Mouse (Mus musculus) stomach, embryonic 14.5 days (tissue): ENCODE results near the gene Colq. TPM values are rescaled to one million over a fixed set of nuclear protein-coding genes. Genes with fewer than 3 reads are reported as not detected.

ENCODE experiments used
- ATAC-seq: fragments of 200-750 bp; cut with Nextera tagmentation; 2 replicates; pipeline ENCODE4 v1.8.0; 2017; ENCODE audit warnings: low read depth, moderate TSS enrichment; ENCODE audit not compliant: insufficient number of reproducible peaks, insufficient read depth, low FRiP score
- H3K27ac ChIP-seq: fragments of 300-500 bp; sonication (generic); 2 replicates; pipeline ENCODE4 v1.5.1; 2014; ENCODE audit warnings: mild to moderate bottlenecking, low read length, moderate library complexity, mixed read lengths
- H3K27me3 ChIP-seq: fragments of 300-500 bp; sonication (generic); 2 replicates; pipeline ENCODE4 v1.6.1; 2014; ENCODE audit warnings: low read length, control low read depth, mixed read lengths; ENCODE audit not compliant: control insufficient read depth, insufficient read depth
- H3K36me3 ChIP-seq: fragments of 300-500 bp; sonication (generic); 2 replicates; pipeline ENCODE4 v1.6.1; 2014; ENCODE audit warnings: mild to moderate bottlenecking, control low read depth, low read length, moderate library complexity, mixed read lengths; ENCODE audit not compliant: control insufficient read depth, insufficient read depth
- H3K4me1 ChIP-seq: fragments of 300-500 bp; sonication (generic); 2 replicates; pipeline ENCODE4 v1.6.1; 2014; ENCODE audit warnings: low read length, control low read depth, mixed read lengths; ENCODE audit not compliant: control insufficient read depth, insufficient read depth
- H3K4me2 ChIP-seq: fragments of 300-500 bp; sonication (generic); replicated peaks from 2 replicates; pipeline ENCODE4 v1.6.1; 2014; ENCODE audit warnings: low read depth, low read length, control low read depth
- H3K4me3 ChIP-seq: fragments of 300-500 bp; sonication (generic); 2 replicates; pipeline ENCODE4 v1.5.1; 2014; ENCODE audit warnings: low read depth, low read length, control low read depth
- H3K9ac ChIP-seq: fragments of 300-500 bp; sonication (generic); replicated peaks from 2 replicates; pipeline ENCODE4 v1.6.1; 2014; ENCODE audit warnings: low read depth, mild to moderate bottlenecking, control low read depth, low read length, moderate library complexity, mixed read lengths
- H3K9me3 ChIP-seq: fragments of 300-500 bp; sonication (generic); 2 replicates; pipeline ENCODE4 v1.6.1; 2016; ENCODE audit warnings: low read depth, low read length, control low read depth; ENCODE audit not compliant: control insufficient read depth
- WGBS: fragments of 180-500 bp; shearing (Covaris S2); extraction: QIAGEN DNeasy Blood & Tissue Kit; methylation state at CpG from one replicate; pipeline ENCODE4 v1.1.7; 2014; 5-methylcytosine and 5-hydroxymethylcytosine counted together
- polyA plus RNA-seq: library from polyadenylated mRNA; unstranded; fragments of >200 nt; fragmentation: Nextera tagmentation; extraction: Ambion mirVana; gene quantifications from 2 replicates; pipeline ENCODE4 v1.2.1, GENCODE M21; 2014

Gene Colq
- polyA plus RNA-seq, 1 experiment from 2014 or later, result 0.54 TPM

DNA sequence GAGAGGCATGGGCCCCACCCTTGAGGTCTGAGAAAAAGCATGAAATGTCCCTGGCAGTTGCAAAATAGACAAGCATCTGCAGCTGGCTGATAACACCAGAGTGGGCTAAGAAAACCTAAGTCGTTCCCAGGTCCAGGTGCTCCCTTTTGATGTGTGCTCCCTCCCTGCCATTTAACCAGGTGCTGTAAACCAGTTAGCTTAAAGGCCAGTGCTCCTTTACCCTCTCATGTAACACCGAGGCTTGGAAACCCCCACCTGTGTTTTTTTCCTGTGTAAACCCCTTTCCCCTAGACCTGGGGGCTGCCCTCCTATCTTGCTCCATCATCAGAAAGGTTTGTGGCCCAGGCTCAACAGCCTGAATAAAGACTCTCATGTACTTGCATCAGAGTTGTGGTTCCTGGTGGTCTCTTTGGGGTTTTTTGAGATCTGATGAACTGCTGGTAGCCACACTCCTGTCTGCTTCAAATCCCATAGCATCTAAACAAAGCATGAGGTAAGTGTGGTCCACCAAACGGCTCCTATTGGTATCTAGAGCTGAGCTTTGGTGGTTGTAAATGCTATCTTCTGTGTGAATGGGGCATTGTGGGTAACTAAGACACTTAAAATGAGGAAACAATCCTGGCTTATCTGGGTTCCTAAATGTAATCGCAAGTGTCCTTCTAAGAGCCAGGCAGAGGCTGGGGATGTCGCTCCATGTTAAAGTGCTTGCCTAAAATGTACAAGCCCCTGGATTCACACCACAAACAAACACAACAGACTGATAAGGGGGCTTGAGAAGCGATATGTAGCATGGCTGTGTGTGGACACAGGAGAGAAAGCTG lies 20.8 kb downstream of the Colq start:
- H3K4me3 ChIP-seq, result no peak overlapping the region
- no peaks in the 10 kb centered on the region for H3K27me3 ChIP-seq
- no peaks in the 10 kb centered on the region for H3K36me3 ChIP-seq
- H3K9me3 ChIP-seq, result no peaks in the 10 kb centered on the region
- H3K9ac ChIP-seq, result no peak overlapping the region
- peaks cover 13% of the 10 kb centered on the region for H3K4me1 ChIP-seq
- no peak for ATAC-seq
- 58% methylated on average over 6 of the region's 6 CpGs for WGBS
- no peak overlapping the region for H3K4me2 ChIP-seq
- no peak overlapping the region for H3K27ac ChIP-seq

DNA sequence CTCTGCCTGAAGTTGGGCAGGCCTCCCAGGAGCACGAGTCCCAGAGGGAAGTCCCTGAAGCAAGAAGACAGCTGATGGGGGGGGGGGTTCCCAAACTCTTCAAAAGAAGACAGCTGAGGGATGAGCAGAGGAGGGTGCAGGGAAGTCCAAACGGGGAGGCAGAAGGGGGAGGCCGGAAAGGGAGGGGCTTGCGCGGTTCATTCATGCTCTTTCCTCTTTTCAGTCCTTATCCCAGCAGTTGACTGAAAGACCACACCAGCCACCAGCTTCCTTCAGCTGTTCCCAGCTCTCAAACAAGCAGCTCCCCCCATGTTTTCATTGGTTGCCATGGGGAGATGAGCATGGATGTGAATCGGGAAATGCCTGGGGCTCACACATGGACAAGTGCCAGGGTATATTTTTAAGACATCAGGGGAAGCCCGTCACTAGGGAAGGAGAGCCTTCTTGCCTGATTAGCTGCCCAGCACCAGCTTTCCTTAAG lies 22.0 kb downstream of the Colq start:
- Histone ChIP-seq H3K27ac (no peak overlapping the region), H3K4me2 (no peak overlapping the region), H3K4me3 (no peak overlapping the region), H3K27me3 (no peaks in the 10 kb centered on the region), H3K4me1 (peaks cover 22% of the 10 kb centered on the region), H3K36me3 (no peaks in the 10 kb centered on the region), H3K9me3 (no peaks in the 10 kb centered on the region), H3K9ac (no peak overlapping the region)
- no peak for ATAC-seq
- 56% methylated on average over 7 of the region's 7 CpGs for WGBS

DNA sequence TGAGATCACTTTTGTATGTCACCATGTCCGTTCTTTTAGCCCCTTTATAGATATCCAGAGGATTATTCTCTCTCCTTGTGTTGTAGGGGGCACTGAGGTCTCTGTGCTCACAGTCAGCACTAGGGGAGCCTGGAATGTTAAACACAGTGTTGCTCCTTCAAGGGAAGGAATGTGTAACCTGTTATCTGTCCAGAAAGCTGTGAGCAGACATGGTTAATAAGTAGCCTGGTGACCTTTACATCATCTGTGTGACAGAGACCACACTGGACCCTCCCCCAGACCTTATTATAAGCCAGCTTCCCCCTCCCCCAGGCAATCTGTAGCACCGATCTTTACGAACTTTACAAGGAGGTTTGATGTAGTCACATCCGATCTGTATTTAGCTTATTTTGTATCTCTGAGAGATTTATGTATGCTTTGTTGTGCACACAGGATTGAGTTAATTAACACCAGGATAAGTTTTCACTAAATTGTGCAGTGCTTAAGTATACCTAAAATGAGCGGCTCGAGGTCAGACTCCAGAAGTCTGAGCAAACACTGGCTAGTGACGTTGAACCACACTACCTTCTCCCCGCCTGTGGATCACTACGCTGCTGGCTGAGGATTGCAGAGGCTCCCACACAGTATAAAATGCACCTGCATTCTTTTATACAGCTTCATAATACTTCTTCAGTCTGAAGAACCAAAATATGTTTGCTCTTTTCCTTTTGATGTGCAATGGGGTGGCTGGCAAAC lies 25.5 kb downstream of the Colq start:
- Histone ChIP-seq H3K27me3 (no peaks in the 10 kb centered on the region), H3K4me1 (peaks cover 23% of the 10 kb centered on the region), H3K4me3 (no peak overlapping the region), H3K9ac (no peak overlapping the region), H3K4me2 (no peak overlapping the region), H3K9me3 (no peaks in the 10 kb centered on the region), H3K27ac (peak overlapping the region; percentile 64; the same call in 1 of the 2 replicates), H3K36me3 (no peaks in the 10 kb centered on the region)
- ATAC-seq, result no peak; the same call in 1 of the 2 replicates
- WGBS, result 44% methylated on average over 9 of the region's 9 CpGs

DNA sequence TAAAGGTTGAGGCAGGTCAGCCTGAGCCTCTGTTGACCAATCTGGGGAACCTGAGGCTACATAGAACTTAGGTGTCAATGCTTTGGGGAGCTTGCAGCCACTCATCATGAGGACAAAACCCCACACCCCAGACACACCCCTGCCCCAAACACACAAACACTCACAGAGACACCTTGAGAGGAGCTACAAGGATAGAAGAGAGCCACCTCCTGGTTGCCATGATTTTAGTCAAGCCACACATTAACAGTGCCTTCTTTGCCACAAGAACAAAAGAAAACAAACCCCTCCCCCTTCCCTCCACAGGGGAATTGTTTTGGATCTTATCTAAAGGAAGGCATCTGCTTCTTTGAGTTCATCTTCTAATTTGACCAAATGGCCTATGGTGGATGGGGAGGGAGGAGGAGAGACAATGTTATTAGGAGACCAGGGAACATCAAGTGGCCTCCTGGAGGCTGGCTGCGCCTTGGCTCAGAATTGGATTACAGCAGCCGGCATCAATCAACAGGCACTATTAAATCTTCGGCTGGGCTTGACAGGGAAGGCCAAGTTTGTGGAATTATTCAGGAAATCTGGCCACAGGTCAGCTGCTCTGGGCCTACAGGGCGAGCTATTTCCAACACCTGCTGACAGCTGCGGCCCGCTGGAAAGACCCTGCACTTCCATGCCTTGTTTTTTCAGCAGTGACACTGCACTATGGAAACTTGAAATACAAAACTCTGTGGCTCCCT lies 26.5 kb downstream of the Colq start:
- peak overlapping the region; percentile 64; the same call in 1 of the 2 replicates for H3K27ac ChIP-seq
- H3K27me3 ChIP-seq, result no peaks in the 10 kb centered on the region
- peaks cover 29% of the 10 kb centered on the region for H3K4me1 ChIP-seq
- H3K4me3 ChIP-seq, result no peak overlapping the region
- no peaks in the 10 kb centered on the region for H3K36me3 ChIP-seq
- WGBS, result 7% methylated on average over 6 of the region's 6 CpGs
- no peak overlapping the region for H3K9ac ChIP-seq
- H3K9me3 ChIP-seq, result no peaks in the 10 kb centered on the region
- ATAC-seq, result peak; percentile 64; the same call in 1 of the 2 replicates
- no peak overlapping the region for H3K4me2 ChIP-seq

DNA sequence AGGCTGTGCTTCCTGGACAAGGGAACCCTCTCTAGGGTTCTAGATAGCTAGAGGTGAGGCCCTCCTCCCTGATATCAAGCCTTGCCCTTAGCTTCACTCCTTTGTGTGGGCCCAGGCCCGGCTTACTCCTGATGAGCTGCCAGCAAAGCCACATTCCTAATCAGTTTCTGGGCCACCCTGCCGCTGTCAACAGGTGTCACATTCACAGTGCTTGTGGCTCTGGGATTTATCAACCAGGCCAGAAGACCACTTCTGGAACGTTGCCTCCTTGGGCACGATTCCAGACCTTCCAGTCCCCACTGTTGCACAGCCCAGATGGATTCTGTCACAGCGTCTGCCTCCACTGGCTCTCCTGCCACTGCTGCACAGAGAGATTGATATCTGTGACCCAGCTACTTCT lies 30.3 kb downstream of the Colq start:
- H3K27ac ChIP-seq, result peak overlapping the region; percentile 59; the same call in 1 of the 2 replicates
- no peaks in the 10 kb centered on the region for H3K9me3 ChIP-seq
- no peak for ATAC-seq
- H3K4me3 ChIP-seq, result no peak overlapping the region
- H3K36me3 ChIP-seq, result no peaks in the 10 kb centered on the region
- peaks cover 24% of the 10 kb centered on the region for H3K4me1 ChIP-seq
- WGBS, result 12% methylated on average over 5 of the region's 5 CpGs
- no peak overlapping the region for H3K9ac ChIP-seq
- H3K27me3 ChIP-seq, result no peaks in the 10 kb centered on the region
- H3K4me2 ChIP-seq, result no peak overlapping the region

DNA sequence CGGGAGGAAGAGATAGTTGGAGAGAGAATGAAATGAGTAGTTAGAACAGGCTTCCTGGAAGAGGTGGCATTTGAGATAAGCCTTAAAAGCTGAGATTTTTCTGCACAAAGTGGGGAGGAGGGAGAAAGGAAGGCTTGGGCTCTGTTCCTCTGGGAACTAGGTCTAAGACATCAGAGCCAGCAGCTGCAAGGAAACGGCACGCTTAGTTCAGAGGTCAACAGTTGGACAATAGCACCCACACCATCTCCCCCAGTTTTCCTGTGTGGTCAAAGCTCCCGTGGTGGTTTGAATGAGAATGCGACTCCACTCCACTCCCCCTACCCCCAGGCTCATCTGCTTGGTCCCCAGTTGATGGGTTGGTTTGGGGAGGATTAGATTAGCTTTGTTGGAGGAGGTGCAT lies 31.9 kb downstream of the Colq start:
- 65% methylated on average over 5 of the region's 5 CpGs for WGBS
- H3K27me3 ChIP-seq, result no peaks in the 10 kb centered on the region
- no peaks in the 10 kb centered on the region for H3K9me3 ChIP-seq
- no peak overlapping the region for H3K4me3 ChIP-seq
- no peak overlapping the region for H3K9ac ChIP-seq
- no peak overlapping the region for H3K4me2 ChIP-seq
- ATAC-seq, result no peak
- no peaks in the 10 kb centered on the region for H3K36me3 ChIP-seq
- H3K27ac ChIP-seq, result no peak overlapping the region
- H3K4me1 ChIP-seq, result peaks cover 11% of the 10 kb centered on the region; the same call in 1 of the 2 replicates

DNA sequence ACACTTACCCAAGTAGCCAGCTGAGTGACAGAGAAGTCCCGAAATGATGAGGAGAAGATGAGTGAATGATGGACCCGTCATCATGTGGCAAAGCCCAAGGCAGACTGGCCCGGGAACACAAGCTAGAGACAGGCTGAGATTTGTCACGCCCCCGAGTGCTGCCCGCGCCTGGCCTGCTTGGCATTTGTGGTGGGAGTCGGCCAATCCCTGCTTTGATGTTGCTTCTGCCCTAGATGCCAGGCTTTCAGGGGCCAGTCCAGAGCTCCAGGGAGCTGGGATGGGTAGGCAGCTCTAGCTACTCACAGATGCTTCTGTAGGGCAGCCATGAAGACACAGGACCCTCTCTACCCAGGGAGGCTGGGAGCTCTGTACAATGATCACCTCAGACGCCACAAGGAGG lies 33.4 kb downstream of the Colq start:
- H3K4me2 ChIP-seq, result no peak overlapping the region
- H3K9me3 ChIP-seq, result no peaks in the 10 kb centered on the region
- peaks cover 11% of the 10 kb centered on the region; the same call in 1 of the 2 replicates for H3K4me1 ChIP-seq
- no peaks in the 10 kb centered on the region for H3K36me3 ChIP-seq
- ATAC-seq, result no peak
- no peak overlapping the region for H3K9ac ChIP-seq
- no peak overlapping the region for H3K4me3 ChIP-seq
- 72% methylated on average over 9 of the region's 9 CpGs for WGBS
- no peak overlapping the region for H3K27ac ChIP-seq
- no peaks in the 10 kb centered on the region for H3K27me3 ChIP-seq

DNA sequence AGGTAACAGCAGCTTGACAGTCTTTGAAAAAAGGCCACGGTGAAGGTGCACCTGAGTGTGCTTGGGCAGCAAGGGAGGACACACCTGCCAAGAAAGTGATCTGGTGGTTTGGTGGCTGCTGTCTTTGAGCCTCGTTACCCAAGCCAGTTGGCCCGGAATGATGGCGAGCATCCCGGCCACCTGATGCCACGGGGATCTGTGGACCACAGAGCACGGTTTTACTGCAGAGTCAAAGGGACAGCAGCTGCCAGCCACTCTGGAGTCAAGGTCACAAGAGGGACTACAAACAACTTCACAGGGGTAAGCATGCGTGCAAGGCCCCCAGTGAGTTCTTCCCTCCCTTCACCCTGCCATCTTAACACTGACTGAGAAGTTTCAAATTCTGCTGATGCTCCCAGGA lies 33.9 kb downstream of the Colq start:
- Histone ChIP-seq H3K4me3 (no peak overlapping the region), H3K27ac (no peak overlapping the region), H3K27me3 (no peaks in the 10 kb centered on the region), H3K9ac (no peak overlapping the region), H3K4me2 (no peak overlapping the region), H3K9me3 (no peaks in the 10 kb centered on the region), H3K4me1 (peaks cover 11% of the 10 kb centered on the region; the same call in 1 of the 2 replicates), H3K36me3 (no peaks in the 10 kb centered on the region)
- no peak for ATAC-seq
- 85% methylated on average over 8 of the region's 8 CpGs for WGBS
